Mouse (Mus musculus) olfactory bulb, adult 2 months (tissue): ENCODE results near the gene Rab3ip. TPM values are rescaled to one million over a fixed set of nuclear protein-coding genes. Genes with fewer than 3 reads are reported as not detected.

Experiments
- H3K27ac ChIP-seq: fragments of 200-500 bp; 2 replicates; pipeline ENCODE4 v1.5.1; 2012; ENCODE audit warnings: low read depth, low read length; ENCODE audit not compliant: insufficient read depth
- H3K4me1 ChIP-seq: fragments of 200-500 bp; 2 replicates; pipeline ENCODE4 v1.6.1; 2012; ENCODE audit warnings: low read length; ENCODE audit not compliant: control insufficient read depth, insufficient read depth
- H3K4me3 ChIP-seq: fragments of 200-500 bp; 2 replicates; pipeline ENCODE4 v1.5.1; 2012; ENCODE audit warnings: mild to moderate bottlenecking, low read depth, low read length, moderate library complexity; ENCODE audit not compliant: insufficient read depth
- CTCF ChIP-seq: fragments of 200-500 bp; IDR thresholded peaks from 2 replicates; pipeline ENCODE4 v1.5.1; 2012; ENCODE audit warnings: low read depth, mild to moderate bottlenecking, low read length, moderate library complexity; ENCODE audit not compliant: insufficient read depth
- POLR2A ChIP-seq: fragments of 200-500 bp; IDR thresholded peaks from 2 replicates; pipeline ENCODE4 v1.6.1; 2012; ENCODE audit warnings: mild to moderate bottlenecking, low read depth, low read length, moderate library complexity; ENCODE audit not compliant: insufficient read depth
- WGBS: fragments of 180-500 bp; shearing (Covaris S2); methylation state at CpG from one replicate; pipeline ENCODE4 v1.1.7; 2018; 5-methylcytosine and 5-hydroxymethylcytosine counted together
- polyA plus RNA-seq: library from polyadenylated mRNA; stranded (reverse); fragments of >200 nt; gene quantifications from 2 replicates; pipeline ENCODE4 v1.2.4, GENCODE M21; 2012; ENCODE audit warnings: low replicate concordance; ENCODE audit not compliant: missing spikeins, insufficient read depth, insufficient read length

Rab3ip gene
- polyA plus RNA-seq, 1 experiment: not detected

- no peak overlapping the region for H3K4me3 ChIP-seq
- 78% methylated on average over 4 of the region's 4 CpGs for WGBS
- TF ChIP-seq CTCF (no peak), POLR2A (no peak)
Observed at GRCm38 (mm10) chr10:116982526-116982925, 32.0 kb upstream of the Rab3ip start.

GRCm38 (mm10) chr10:116980888-116981287 is 30.3 kb upstream of the Rab3ip start:
- Histone ChIP-seq H3K4me1 (no peaks in the 10 kb centered on the region), H3K27ac (no peak overlapping the region), H3K4me3 (no peak overlapping the region)
- TF ChIP-seq POLR2A: no peak
- no peak for TF ChIP-seq CTCF
- 80% methylated on average over 3 of the region's 3 CpGs for WGBS

More at GRCm38 (mm10) chr10:116982526-116982925, 32.0 kb upstream of the Rab3ip start:
- no peak overlapping the region for H3K27ac ChIP-seq
- peaks cover 6% of the 10 kb centered on the region; the same call in 1 of the 2 replicates for H3K4me1 ChIP-seq

GRCm38 (mm10) chr10:116980273-116980672 is 29.7 kb upstream of the Rab3ip start:
- no peak overlapping the region for H3K27ac ChIP-seq
- WGBS: 88% methylated on average over 4 of the region's 4 CpGs
- no peak overlapping the region for H3K4me3 ChIP-seq
- TF ChIP-seq CTCF (no peak), POLR2A (no peak)
- no peaks in the 10 kb centered on the region for H3K4me1 ChIP-seq

GRCm38 (mm10) chr10:116978841-116979240 is 28.3 kb upstream of the Rab3ip start:
- TF ChIP-seq POLR2A (no peak), CTCF (no peak)
- 89% methylated on average over 9 of the region's 9 CpGs for WGBS
- Histone ChIP-seq H3K4me3 (no peak overlapping the region), H3K27ac (no peak overlapping the region), H3K4me1 (no peaks in the 10 kb centered on the region)

- no peaks in the 10 kb centered on the region for H3K4me1 ChIP-seq
- no peak overlapping the region for H3K4me3 ChIP-seq
- 90% methylated on average over 2 of the region's 2 CpGs for WGBS
- TF ChIP-seq POLR2A (no peak), CTCF (no peak)
- no peak overlapping the region for H3K27ac ChIP-seq
Observed at GRCm38 (mm10) chr10:116977858-116978257, 27.3 kb upstream of the Rab3ip start.

- WGBS: 75% methylated on average over 4 of the region's 4 CpGs
- no peak for TF ChIP-seq CTCF
- TF ChIP-seq POLR2A: no peak
- H3K27ac ChIP-seq: no peak overlapping the region
- no peaks in the 10 kb centered on the region for H3K4me1 ChIP-seq
- no peak overlapping the region for H3K4me3 ChIP-seq
Observed at GRCm38 (mm10) chr10:116977455-116977854, 26.9 kb upstream of the Rab3ip start.

- TF ChIP-seq CTCF (no peak), POLR2A (no peak)
- WGBS: 97% methylated on average over 6 of the region's 6 CpGs
- H3K27ac ChIP-seq: no peak within 1 kb of the TSS
- H3K4me1 ChIP-seq: no peaks in the 10 kb centered on the region
- no peak within 1 kb of the TSS for H3K4me3 ChIP-seq
Observed at GRCm38 (mm10) chr10:116972509-116972908, 21.9 kb upstream of the Rab3ip start, which contains the start of gene Gm10271. Gene Gm10271, minus strand, starts transcription at chr10:116972609.

- H3K27ac ChIP-seq: no peak overlapping the region
- H3K4me3 ChIP-seq: no peak overlapping the region
- WGBS: 64% methylated on average over 4 of the region's 4 CpGs
- TF ChIP-seq POLR2A (no peak), CTCF (no peak)
- H3K4me1 ChIP-seq: no peaks in the 10 kb centered on the region
Observed at GRCm38 (mm10) chr10:116968741-116969140, 18.2 kb upstream of the Rab3ip start.

- H3K4me3 ChIP-seq: no peak overlapping the region
- H3K4me1 ChIP-seq: no peaks in the 10 kb centered on the region
- WGBS: 82% methylated on average over 6 of the region's 6 CpGs
- no peak for TF ChIP-seq POLR2A
- no peak for TF ChIP-seq CTCF
- no peak overlapping the region for H3K27ac ChIP-seq
Observed at GRCm38 (mm10) chr10:116966065-116966464, 15.5 kb upstream of the Rab3ip start.

- WGBS: 80% methylated on average over 5 of the region's 5 CpGs
- TF ChIP-seq POLR2A (no peak), CTCF (no peak)
Observed at GRCm38 (mm10) chr10:116965297-116965696, 14.7 kb upstream of the Rab3ip start.

More at GRCm38 (mm10) chr10:116965297-116965696, 14.7 kb upstream of the Rab3ip start:
- Histone ChIP-seq H3K27ac (no peak overlapping the region), H3K4me3 (no peak overlapping the region), H3K4me1 (no peaks in the 10 kb centered on the region)
